Mouse (Mus musculus): Measurements from ENCODE around the gene Lsm14a. TPM values are rescaled to one million over a fixed set of nuclear protein-coding genes. Genes with fewer than 3 reads are reported as not detected.

The Lsm14a gene
- 32.9 and 57.2 TPM in 2 replicates for polyA plus RNA-seq (2012; rRNA removed)

DNA sequence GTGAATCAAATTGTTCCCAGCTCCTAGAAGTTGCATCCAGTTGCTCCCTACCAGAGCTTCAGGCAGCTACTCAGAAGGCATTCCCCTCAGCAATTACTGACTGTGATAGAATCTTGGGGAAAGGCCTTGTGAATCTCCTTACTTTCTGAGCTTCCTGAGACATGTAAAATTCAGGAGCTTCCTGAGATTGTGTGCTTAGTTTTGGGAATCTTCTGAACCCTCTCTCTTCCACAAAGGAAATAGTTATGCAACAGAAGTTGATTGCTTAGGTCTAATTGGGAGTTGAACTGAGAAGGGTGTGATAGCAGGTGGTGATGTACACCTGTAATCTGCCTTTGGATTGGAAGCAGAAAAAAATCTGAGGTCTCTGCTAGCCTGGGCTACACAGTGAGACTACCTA lies at the start of gene Lsm14a:
Gene Lsm14a, minus strand, starts transcription at position 101 of the 400 bp plus-strand sequence.

DNA sequence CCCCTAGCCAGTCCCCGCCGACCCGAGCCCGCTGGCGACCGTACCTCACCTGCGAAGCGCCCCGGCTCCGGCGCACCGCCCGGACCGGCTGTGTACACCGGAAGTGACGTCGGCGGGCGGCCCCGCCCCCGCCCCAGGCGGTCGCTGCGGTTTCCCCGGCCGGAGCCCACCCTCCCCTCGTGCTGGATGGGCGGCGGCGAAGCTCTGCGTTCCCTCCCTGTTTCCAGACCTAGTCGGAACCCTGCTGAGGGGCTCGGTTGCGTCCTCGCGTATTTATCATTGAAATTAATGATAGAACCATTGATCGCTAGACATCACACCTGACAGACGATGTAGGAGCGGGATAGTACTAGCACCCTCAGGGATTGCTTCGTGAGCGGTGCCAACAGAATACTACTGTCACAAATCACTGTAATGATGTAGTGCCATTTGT lies 79.7 kb downstream of the Lsm14a start, which contains the start of gene 4931406P16Rik:
Gene 4931406P16Rik, minus strand, starts transcription at position 109 of the 433 bp plus-strand sequence.

Other genes with a start within 250 kb of the Lsm14a start
- gene Uba2, start 223.7 kb downstream of the Lsm14a start, polyA plus RNA-seq (2012; rRNA removed): 38.0 and 39.3 TPM in 2 replicates
- gene Pdcd2l, start 196.7 kb downstream of the Lsm14a start, polyA plus RNA-seq (2012; rRNA removed): 40.2 and 44.5 TPM in 2 replicates
- 304 and 366 TPM in 2 replicates for gene Gpi1, start 163.0 kb downstream of the Lsm14a start, polyA plus RNA-seq (2012; rRNA removed)
- gene Gm6096, start 142.3 kb downstream of the Lsm14a start, polyA plus RNA-seq (2012; rRNA removed): not detected in 2 replicates
- gene 4931406P16Rik, start 79.8 kb downstream of the Lsm14a start, polyA plus RNA-seq (2012; rRNA removed): 54.4 and 60.0 TPM in 2 replicates

Measured in ovary, adult 2 months (tissue).